Mouse (Mus musculus): ENCODE results near the gene Xylb.

The Xylb gene

GRCm38 (mm10) chr9:119357331-119358057, at the start of gene Xylb:
Gene Xylb, plus strand, starts transcription at chr9:119357381.
- peak; percentile 74 to 86 for DNase-seq (ENCODE audit: low spot score in 2 of 2)

GRCm38 (mm10) chr9:119309067-119309466, 48.1 kb upstream of the Xylb start:
- DNase-seq (ENCODE audit: low spot score in 2 of 2): no peak

- DNase-seq (ENCODE audit: low spot score in 2 of 2): no peak
These were observed 44.1 kb upstream of the Xylb start for GRCm38 (mm10) chr9:119313096-119313495.

- DNase-seq (ENCODE audit: low spot score in 2 of 2): no peak
These were observed 38.3 kb upstream of the Xylb start for GRCm38 (mm10) chr9:119318891-119319290.

GRCm38 (mm10) chr9:119320446-119320845, 36.7 kb upstream of the Xylb start:
- DNase-seq (ENCODE audit: low spot score in 2 of 2): no peak

GRCm38 (mm10) chr9:119320946-119321345, 36.2 kb upstream of the Xylb start:
- DNase-seq (ENCODE audit: low spot score in 2 of 2): no peak

GRCm38 (mm10) chr9:119321392-119322229, 35.6 kb upstream of the Xylb start:
- DNase-seq (ENCODE audit: low spot score in 2 of 2): peak in 1 of 2 experiments; percentile 56

- peak; percentile 98 for DNase-seq (ENCODE audit: low spot score in 2 of 2)
These were observed 34.6 kb upstream of the Xylb start, which contains the start of gene Oxsr1 for GRCm38 (mm10) chr9:119322289-119323259. Gene Oxsr1, minus strand, starts transcription at chr9:119322427.

GRCm38 (mm10) chr9:119323260-119323645, 33.9 kb upstream of the Xylb start:
- no peak for DNase-seq (ENCODE audit: low spot score in 2 of 2)

- DNase-seq (ENCODE audit: low spot score in 2 of 2): no peak
These were observed 33.1 kb upstream of the Xylb start for GRCm38 (mm10) chr9:119324130-119324529.

- no peak for DNase-seq (ENCODE audit: low spot score in 2 of 2)
These were observed 28.7 kb upstream of the Xylb start for GRCm38 (mm10) chr9:119328488-119328887.

GRCm38 (mm10) chr9:119330186-119330963, 26.8 kb upstream of the Xylb start:
- no peak for DNase-seq (ENCODE audit: low spot score in 2 of 2)

- no peak for DNase-seq (ENCODE audit: low spot score in 2 of 2)
These were observed 22.9 kb upstream of the Xylb start for GRCm38 (mm10) chr9:119334324-119334723.

GRCm38 (mm10) chr9:119334834-119335233, 22.3 kb upstream of the Xylb start:
- no peak for DNase-seq (ENCODE audit: low spot score in 2 of 2)

GRCm38 (mm10) chr9:119335571-119335970, 21.6 kb upstream of the Xylb start:
- no peak for DNase-seq (ENCODE audit: low spot score in 2 of 2)

GRCm38 (mm10) chr9:119337842-119338241, 19.3 kb upstream of the Xylb start:
- no peak for DNase-seq (ENCODE audit: low spot score in 2 of 2)

GRCm38 (mm10) chr9:119338350-119338749, 18.8 kb upstream of the Xylb start:
- no peak for DNase-seq (ENCODE audit: low spot score in 2 of 2)

GRCm38 (mm10) chr9:119339106-119339505, 18.1 kb upstream of the Xylb start:
- no peak for DNase-seq (ENCODE audit: low spot score in 2 of 2)

GRCm38 (mm10) chr9:119339558-119340211, 17.5 kb upstream of the Xylb start, which contains the start of gene Acaa1a:
Gene Acaa1a, plus strand, starts transcription at chr9:119339676.
- DNase-seq (ENCODE audit: low spot score in 2 of 2): peak; percentile 57 to 64

- no peak for DNase-seq (ENCODE audit: low spot score in 2 of 2)
These were observed 17.0 kb upstream of the Xylb start for GRCm38 (mm10) chr9:119340212-119340580.
